Mouse (Mus musculus): ENCODE data around the gene Slc25a36. TPM values are rescaled to one million over a fixed set of nuclear protein-coding genes. Genes with fewer than 3 reads are reported as not detected.

Slc25a36 gene
- polyA plus RNA-seq, 1 experiment from 2014 or later, result 64.4 TPM

GRCm38 (mm10) chr9:97112797-97113554, 2.0 kb upstream of the Slc25a36 start:
- no peak for ATAC-seq (ENCODE audit: low FRiP score, low TSS enrichment)
- Histone ChIP-seq H3K4me2 (replicated peaks; ENCODE audit: low read depth, low read length) (no peak overlapping the region), H3K27me3 (ENCODE audit: insufficient read depth, low read length) (no peaks in the 10 kb centered on the region), H3K27ac (ENCODE audit: low read length) (no peak overlapping the region), H3K9ac (replicated peaks; ENCODE audit: low read length) (no peak overlapping the region), H3K9me3 (ENCODE audit: low read length) (no peaks in the 10 kb centered on the region), H3K4me3 (ENCODE audit: low read length) (no peak overlapping the region), H3K36me3 (ENCODE audit: insufficient read depth, low read length) (no peaks in the 10 kb centered on the region), H3K4me1 (ENCODE audit: insufficient read depth, low read length) (peaks cover 15% of the 10 kb centered on the region)
- 74% methylated on average over 24 of the region's 24 CpGs for WGBS

- no peaks in the 10 kb centered on the region for H3K9me3 ChIP-seq (ENCODE audit: low read length)
- no peaks in the 10 kb centered on the region for H3K27me3 ChIP-seq (ENCODE audit: insufficient read depth, low read length)
- peaks cover 15% of the 10 kb centered on the region for H3K4me1 ChIP-seq (ENCODE audit: insufficient read depth, low read length)
- no peak for ATAC-seq (ENCODE audit: low FRiP score, low TSS enrichment)
- H3K36me3 ChIP-seq (ENCODE audit: insufficient read depth, low read length), result 0 out of 2 replicates have a peak, but pooled peaks cover 3% of the 10 kb centered on the region
- H3K4me2 ChIP-seq (replicated peaks; ENCODE audit: low read depth, low read length), result no peak overlapping the region
- H3K4me3 ChIP-seq (ENCODE audit: low read length), result no peak overlapping the region
- WGBS, result 84% methylated on average over 7 of the region's 7 CpGs
- no peak overlapping the region for H3K27ac ChIP-seq (ENCODE audit: low read length)
- no peak overlapping the region for H3K9ac ChIP-seq (replicated peaks; ENCODE audit: low read length)
Measured at GRCm38 (mm10) chr9:97112238-97112637, 1.3 kb upstream of the Slc25a36 start.

- ATAC-seq (ENCODE audit: low FRiP score, low TSS enrichment), result no peak
- WGBS, result 5% methylated on average over 6 of the region's 6 CpGs
Measured at GRCm38 (mm10) chr9:97111506-97111905, 549 bp upstream of the Slc25a36 start.

GRCm38 (mm10) chr9:97106481-97107160, 4.3 kb downstream of the Slc25a36 start:
- H3K4me1 ChIP-seq (ENCODE audit: insufficient read depth, low read length), result peaks cover 28% of the 10 kb centered on the region
- WGBS, result 90% methylated on average over 5 of the region's 5 CpGs
- H3K4me2 ChIP-seq (replicated peaks; ENCODE audit: low read depth, low read length), result no peak overlapping the region
- H3K4me3 ChIP-seq (ENCODE audit: low read length), result no peak overlapping the region
- H3K36me3 ChIP-seq (ENCODE audit: insufficient read depth, low read length), result 0 out of 2 replicates have a peak, but pooled peaks cover 6% of the 10 kb centered on the region
- H3K9ac ChIP-seq (replicated peaks; ENCODE audit: low read length), result no peak overlapping the region
- no peaks in the 10 kb centered on the region for H3K9me3 ChIP-seq (ENCODE audit: low read length)
- ATAC-seq (ENCODE audit: low FRiP score, low TSS enrichment), result no peak
- H3K27me3 ChIP-seq (ENCODE audit: insufficient read depth, low read length), result no peaks in the 10 kb centered on the region
- H3K27ac ChIP-seq (ENCODE audit: low read length), result no peak overlapping the region

More at GRCm38 (mm10) chr9:97111506-97111905, 549 bp upstream of the Slc25a36 start:
- Histone ChIP-seq H3K36me3 (ENCODE audit: insufficient read depth, low read length) (0 out of 2 replicates have a peak, but pooled peaks cover 6% of the 10 kb centered on the region), H3K9ac (replicated peaks; ENCODE audit: low read length) (peak overlapping the region; percentile 86), H3K27ac (ENCODE audit: low read length) (peak overlapping the region; percentile 96), H3K4me3 (ENCODE audit: low read length) (peak overlapping the region; percentile 89), H3K9me3 (ENCODE audit: low read length) (no peaks in the 10 kb centered on the region), H3K4me2 (replicated peaks; ENCODE audit: low read depth, low read length) (peak overlapping the region; percentile 75), H3K4me1 (ENCODE audit: insufficient read depth, low read length) (peaks cover 15% of the 10 kb centered on the region), H3K27me3 (ENCODE audit: insufficient read depth, low read length) (no peaks in the 10 kb centered on the region)

GRCm38 (mm10) chr9:97105400-97105985, 5.5 kb downstream of the Slc25a36 start:
- Histone ChIP-seq H3K9ac (replicated peaks; ENCODE audit: low read length) (no peak overlapping the region), H3K9me3 (ENCODE audit: low read length) (no peaks in the 10 kb centered on the region), H3K4me3 (ENCODE audit: low read length) (no peak overlapping the region), H3K27me3 (ENCODE audit: insufficient read depth, low read length) (no peaks in the 10 kb centered on the region), H3K4me1 (ENCODE audit: insufficient read depth, low read length) (peaks cover 28% of the 10 kb centered on the region), H3K27ac (ENCODE audit: low read length) (peak overlapping the region; percentile 63), H3K36me3 (ENCODE audit: insufficient read depth, low read length) (0 out of 2 replicates have a peak, but pooled peaks cover 6% of the 10 kb centered on the region), H3K4me2 (replicated peaks; ENCODE audit: low read depth, low read length) (no peak overlapping the region)
- no peak for ATAC-seq (ENCODE audit: low FRiP score, low TSS enrichment)
- WGBS, result 88% methylated on average over 2 of the region's 2 CpGs

- Histone ChIP-seq H3K27me3 (ENCODE audit: insufficient read depth, low read length) (no peaks in the 10 kb centered on the region), H3K9me3 (ENCODE audit: low read length) (no peaks in the 10 kb centered on the region), H3K4me2 (replicated peaks; ENCODE audit: low read depth, low read length) (no peak overlapping the region), H3K9ac (replicated peaks; ENCODE audit: low read length) (no peak overlapping the region), H3K4me1 (ENCODE audit: insufficient read depth, low read length) (peaks cover 16% of the 10 kb centered on the region), H3K36me3 (ENCODE audit: insufficient read depth, low read length) (peaks cover 9% of the 10 kb centered on the region; the same call in 1 of the 2 replicates), H3K27ac (ENCODE audit: low read length) (no peak overlapping the region), H3K4me3 (ENCODE audit: low read length) (no peak overlapping the region)
- no peak for ATAC-seq (ENCODE audit: low FRiP score, low TSS enrichment)
- WGBS, result 81% methylated on average over 2 of the region's 2 CpGs
Measured at GRCm38 (mm10) chr9:97103376-97104061, 7.4 kb downstream of the Slc25a36 start.

- Histone ChIP-seq H3K9me3 (ENCODE audit: low read length) (no peaks in the 10 kb centered on the region), H3K4me2 (replicated peaks; ENCODE audit: low read depth, low read length) (no peak overlapping the region), H3K27me3 (ENCODE audit: insufficient read depth, low read length) (no peaks in the 10 kb centered on the region), H3K4me1 (ENCODE audit: insufficient read depth, low read length) (peaks cover 7% of the 10 kb centered on the region), H3K36me3 (ENCODE audit: insufficient read depth, low read length) (peaks cover 35% of the 10 kb centered on the region), H3K9ac (replicated peaks; ENCODE audit: low read length) (no peak overlapping the region), H3K27ac (ENCODE audit: low read length) (no peak overlapping the region), H3K4me3 (ENCODE audit: low read length) (no peak overlapping the region)
- no peak for ATAC-seq (ENCODE audit: low FRiP score, low TSS enrichment)
- WGBS, result 84% methylated on average over 4 of the region's 4 CpGs
Measured at GRCm38 (mm10) chr9:97098985-97099384, 12.0 kb downstream of the Slc25a36 start.

- Histone ChIP-seq H3K9ac (replicated peaks; ENCODE audit: low read length) (no peak overlapping the region), H3K9me3 (ENCODE audit: low read length) (no peaks in the 10 kb centered on the region), H3K27ac (ENCODE audit: low read length) (no peak overlapping the region), H3K36me3 (ENCODE audit: insufficient read depth, low read length) (peaks cover 43% of the 10 kb centered on the region), H3K4me2 (replicated peaks; ENCODE audit: low read depth, low read length) (no peak overlapping the region), H3K4me3 (ENCODE audit: low read length) (no peak overlapping the region), H3K27me3 (ENCODE audit: insufficient read depth, low read length) (no peaks in the 10 kb centered on the region), H3K4me1 (ENCODE audit: insufficient read depth, low read length) (no peaks in the 10 kb centered on the region)
- WGBS, result 91% methylated on average over 1 of the region's 1 CpGs
- ATAC-seq (ENCODE audit: low FRiP score, low TSS enrichment), result no peak
Measured at GRCm38 (mm10) chr9:97096180-97096579, 14.8 kb downstream of the Slc25a36 start.

GRCm38 (mm10) chr9:97087850-97088249, 23.1 kb downstream of the Slc25a36 start:
- no peak overlapping the region for H3K4me3 ChIP-seq (ENCODE audit: low read length)
- H3K27me3 ChIP-seq (ENCODE audit: insufficient read depth, low read length), result no peaks in the 10 kb centered on the region
- no peaks in the 10 kb centered on the region for H3K9me3 ChIP-seq (ENCODE audit: low read length)
- no peak overlapping the region for H3K9ac ChIP-seq (replicated peaks; ENCODE audit: low read length)
- no peaks in the 10 kb centered on the region for H3K4me1 ChIP-seq (ENCODE audit: insufficient read depth, low read length)
- no peak overlapping the region for H3K27ac ChIP-seq (ENCODE audit: low read length)
- peaks cover 17% of the 10 kb centered on the region for H3K36me3 ChIP-seq (ENCODE audit: insufficient read depth, low read length)
- ATAC-seq (ENCODE audit: low FRiP score, low TSS enrichment), result no peak
- H3K4me2 ChIP-seq (replicated peaks; ENCODE audit: low read depth, low read length), result no peak overlapping the region

Measured in kidney, embryonic 16.5 days (tissue).